Mouse (Mus musculus): ENCODE data around the gene Srgn. TPM values are rescaled to one million over a fixed set of nuclear protein-coding genes. Genes with fewer than 3 reads are reported as not detected.

Gene Srgn
- polyA plus RNA-seq, 1 experiment from 2014 or later, result 59.2 TPM

- no peak for DNase-seq (ENCODE audit: low spot score)
- Histone ChIP-seq H3K9ac (ENCODE audit: low read depth, low read length) (no peak overlapping the region), H3K27ac (ENCODE audit: low read depth, low read length) (no peak overlapping the region), H3K27me3 (replicated peaks; ENCODE audit: control insufficient read depth, insufficient read depth, low read length) (no peaks in the 10 kb centered on the region), H3K36me3 (ENCODE audit: control insufficient read depth, insufficient read depth, low read length) (no peaks in the 10 kb centered on the region), H3K9me3 (ENCODE audit: control insufficient read depth, low read length) (no peaks in the 10 kb centered on the region), H3K4me3 (ENCODE audit: low read depth, low read length) (no peak overlapping the region), H3K4me2 (no peak overlapping the region), H3K4me1 (replicated peaks; ENCODE audit: control insufficient read depth, insufficient read depth, low read length) (peaks cover 3% of the 10 kb centered on the region; the same call in 1 of the 2 replicates)
- ATAC-seq (replicated peaks; ENCODE audit: low FRiP score), result no peak
- WGBS, result 75% methylated on average over 7 of the region's 7 CpGs
These were observed 23.6 kb upstream of the Srgn start for GRCm38 (mm10) chr10:62550787-62551300.

GRCm38 (mm10) chr10:62549523-62550166 is 22.4 kb upstream of the Srgn start:
- Histone ChIP-seq H3K27me3 (replicated peaks; ENCODE audit: control insufficient read depth, insufficient read depth, low read length) (no peaks in the 10 kb centered on the region), H3K9ac (ENCODE audit: low read depth, low read length) (no peak overlapping the region), H3K36me3 (ENCODE audit: control insufficient read depth, insufficient read depth, low read length) (no peaks in the 10 kb centered on the region), H3K4me1 (replicated peaks; ENCODE audit: control insufficient read depth, insufficient read depth, low read length) (peaks cover 3% of the 10 kb centered on the region; the same call in 1 of the 2 replicates), H3K4me2 (no peak overlapping the region), H3K27ac (ENCODE audit: low read depth, low read length) (no peak overlapping the region), H3K9me3 (ENCODE audit: control insufficient read depth, low read length) (no peaks in the 10 kb centered on the region), H3K4me3 (ENCODE audit: low read depth, low read length) (no peak overlapping the region)
- WGBS, result 21% methylated on average over 14 of the region's 16 CpGs
- DNase-seq (ENCODE audit: low spot score), result no peak
- peak; percentile 71 for ATAC-seq (replicated peaks; ENCODE audit: low FRiP score)

GRCm38 (mm10) chr10:62546441-62546840 is 19.2 kb upstream of the Srgn start:
- DNase-seq (ENCODE audit: low spot score) (no peak), ATAC-seq (replicated peaks; ENCODE audit: low FRiP score) (no peak)
- Histone ChIP-seq H3K27ac (ENCODE audit: low read depth, low read length) (no peak overlapping the region), H3K9ac (ENCODE audit: low read depth, low read length) (no peak overlapping the region), H3K4me1 (replicated peaks; ENCODE audit: control insufficient read depth, insufficient read depth, low read length) (0 out of 2 replicates have a peak, but pooled peaks cover 3% of the 10 kb centered on the region), H3K27me3 (replicated peaks; ENCODE audit: control insufficient read depth, insufficient read depth, low read length) (no peaks in the 10 kb centered on the region), H3K4me2 (no peak overlapping the region), H3K9me3 (ENCODE audit: control insufficient read depth, low read length) (no peaks in the 10 kb centered on the region), H3K4me3 (ENCODE audit: low read depth, low read length) (no peak overlapping the region), H3K36me3 (ENCODE audit: control insufficient read depth, insufficient read depth, low read length) (no peaks in the 10 kb centered on the region)
- 75% methylated on average over 10 of the region's 10 CpGs for WGBS

GRCm38 (mm10) chr10:62545759-62546158 is 18.5 kb upstream of the Srgn start:
- Histone ChIP-seq H3K4me3 (ENCODE audit: low read depth, low read length) (no peak overlapping the region), H3K27ac (ENCODE audit: low read depth, low read length) (no peak overlapping the region), H3K4me2 (no peak overlapping the region), H3K36me3 (ENCODE audit: control insufficient read depth, insufficient read depth, low read length) (no peaks in the 10 kb centered on the region), H3K9ac (ENCODE audit: low read depth, low read length) (no peak overlapping the region), H3K27me3 (replicated peaks; ENCODE audit: control insufficient read depth, insufficient read depth, low read length) (no peaks in the 10 kb centered on the region), H3K4me1 (replicated peaks; ENCODE audit: control insufficient read depth, insufficient read depth, low read length) (peaks cover 8% of the 10 kb centered on the region), H3K9me3 (ENCODE audit: control insufficient read depth, low read length) (no peaks in the 10 kb centered on the region)
- DNase-seq (ENCODE audit: low spot score) (no peak), ATAC-seq (replicated peaks; ENCODE audit: low FRiP score) (no peak)

DNA sequence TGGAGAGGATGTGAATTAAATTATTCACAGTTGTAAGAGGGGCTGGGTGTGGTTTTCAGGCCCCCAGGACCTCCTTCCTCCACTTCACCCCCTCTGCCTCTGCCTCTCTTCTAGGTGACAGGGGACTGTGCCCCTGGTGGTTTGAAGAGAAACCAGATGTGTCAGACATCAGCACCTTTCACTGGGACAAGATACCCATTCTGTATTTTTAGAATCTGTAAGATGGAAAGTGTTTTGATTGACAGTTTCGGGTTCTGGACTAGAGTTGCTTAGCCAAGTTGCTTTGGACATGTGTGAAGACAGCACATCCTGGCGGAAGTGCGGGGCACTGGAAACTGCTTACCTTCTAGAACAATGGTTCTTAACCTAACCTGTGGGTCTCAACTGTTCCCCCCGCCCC is 17.1 kb upstream of the Srgn start:
- Histone ChIP-seq H3K27ac (ENCODE audit: low read depth, low read length) (no peak overlapping the region), H3K4me2 (no peak overlapping the region), H3K9ac (ENCODE audit: low read depth, low read length) (no peak overlapping the region), H3K27me3 (replicated peaks; ENCODE audit: control insufficient read depth, insufficient read depth, low read length) (no peaks in the 10 kb centered on the region), H3K4me3 (ENCODE audit: low read depth, low read length) (no peak overlapping the region), H3K9me3 (ENCODE audit: control insufficient read depth, low read length) (no peaks in the 10 kb centered on the region), H3K36me3 (ENCODE audit: control insufficient read depth, insufficient read depth, low read length) (no peaks in the 10 kb centered on the region), H3K4me1 (replicated peaks; ENCODE audit: control insufficient read depth, insufficient read depth, low read length) (peaks cover 14% of the 10 kb centered on the region)
- no peak for ATAC-seq (replicated peaks; ENCODE audit: low FRiP score)
- DNase-seq (ENCODE audit: low spot score), result no peak
- 83% methylated on average over 4 of the region's 4 CpGs for WGBS

GRCm38 (mm10) chr10:62543399-62543808 is 16.2 kb upstream of the Srgn start:
- ATAC-seq (replicated peaks; ENCODE audit: low FRiP score) (0 out of 2 replicates have a peak, but pooled peaks have one; percentile 14), DNase-seq (ENCODE audit: low spot score) (no peak)
- Histone ChIP-seq H3K4me3 (ENCODE audit: low read depth, low read length) (no peak overlapping the region), H3K9me3 (ENCODE audit: control insufficient read depth, low read length) (no peaks in the 10 kb centered on the region), H3K36me3 (ENCODE audit: control insufficient read depth, insufficient read depth, low read length) (no peaks in the 10 kb centered on the region), H3K4me1 (replicated peaks; ENCODE audit: control insufficient read depth, insufficient read depth, low read length) (peaks cover 14% of the 10 kb centered on the region), H3K27me3 (replicated peaks; ENCODE audit: control insufficient read depth, insufficient read depth, low read length) (no peaks in the 10 kb centered on the region), H3K4me2 (peak overlapping the region; percentile 19; the same call in 1 of the 2 replicates), H3K9ac (ENCODE audit: low read depth, low read length) (no peak overlapping the region), H3K27ac (ENCODE audit: low read depth, low read length) (peak overlapping the region; percentile 16; the same call in 1 of the 2 replicates)
- 47% methylated on average over 12 of the region's 12 CpGs for WGBS

- DNase-seq (ENCODE audit: low spot score), result no peak
- Histone ChIP-seq H3K4me2 (peak overlapping the region; percentile 19; the same call in 1 of the 2 replicates), H3K4me3 (ENCODE audit: low read depth, low read length) (no peak overlapping the region), H3K4me1 (replicated peaks; ENCODE audit: control insufficient read depth, insufficient read depth, low read length) (peaks cover 14% of the 10 kb centered on the region), H3K27ac (ENCODE audit: low read depth, low read length) (peak overlapping the region; percentile 16; the same call in 1 of the 2 replicates), H3K27me3 (replicated peaks; ENCODE audit: control insufficient read depth, insufficient read depth, low read length) (no peaks in the 10 kb centered on the region), H3K9ac (ENCODE audit: low read depth, low read length) (no peak overlapping the region), H3K36me3 (ENCODE audit: control insufficient read depth, insufficient read depth, low read length) (no peaks in the 10 kb centered on the region), H3K9me3 (ENCODE audit: control insufficient read depth, low read length) (no peaks in the 10 kb centered on the region)
- WGBS, result 73% methylated on average over 8 of the region's 8 CpGs
- ATAC-seq (replicated peaks; ENCODE audit: low FRiP score), result no peak
These were observed 15.7 kb upstream of the Srgn start for GRCm38 (mm10) chr10:62542928-62543327.

DNA sequence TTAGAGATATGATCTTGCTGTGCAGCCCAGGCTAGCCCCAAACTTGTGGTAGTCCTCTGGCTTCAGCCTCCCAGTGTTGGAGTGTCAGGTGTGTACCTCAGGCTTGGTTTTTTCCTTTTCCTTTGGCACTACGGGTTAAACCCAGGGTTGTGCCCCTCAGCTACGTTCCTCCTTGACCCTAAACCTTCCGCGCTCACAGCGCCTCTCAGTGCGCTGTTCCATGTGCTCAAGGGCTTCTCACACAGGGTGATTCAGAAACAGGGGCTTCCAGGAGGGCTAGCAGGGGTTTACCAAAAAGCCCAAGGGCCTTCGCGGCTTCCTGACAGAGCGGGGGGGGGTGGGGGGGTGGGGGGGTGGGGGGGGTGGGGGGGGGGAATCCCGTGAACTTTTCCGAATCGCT is 15.3 kb upstream of the Srgn start:
- H3K4me3 ChIP-seq (ENCODE audit: low read depth, low read length), result no peak overlapping the region
- WGBS, result 89% methylated on average over 12 of the region's 12 CpGs
- H3K9me3 ChIP-seq (ENCODE audit: control insufficient read depth, low read length), result no peaks in the 10 kb centered on the region
- H3K36me3 ChIP-seq (ENCODE audit: control insufficient read depth, insufficient read depth, low read length), result no peaks in the 10 kb centered on the region
- H3K4me1 ChIP-seq (replicated peaks; ENCODE audit: control insufficient read depth, insufficient read depth, low read length), result peaks cover 14% of the 10 kb centered on the region
- H3K27ac ChIP-seq (ENCODE audit: low read depth, low read length), result no peak overlapping the region
- ATAC-seq (replicated peaks; ENCODE audit: low FRiP score) (no peak), DNase-seq (ENCODE audit: low spot score) (no peak)
- no peak overlapping the region for H3K9ac ChIP-seq (ENCODE audit: low read depth, low read length)
- no peak overlapping the region for H3K4me2 ChIP-seq
- no peaks in the 10 kb centered on the region for H3K27me3 ChIP-seq (replicated peaks; ENCODE audit: control insufficient read depth, insufficient read depth, low read length)

GRCm38 (mm10) chr10:62541499-62541898 is 14.2 kb upstream of the Srgn start:
- Histone ChIP-seq H3K4me1 (replicated peaks; ENCODE audit: control insufficient read depth, insufficient read depth, low read length) (peaks cover 14% of the 10 kb centered on the region), H3K9me3 (ENCODE audit: control insufficient read depth, low read length) (no peaks in the 10 kb centered on the region), H3K27me3 (replicated peaks; ENCODE audit: control insufficient read depth, insufficient read depth, low read length) (no peaks in the 10 kb centered on the region), H3K27ac (ENCODE audit: low read depth, low read length) (no peak overlapping the region), H3K4me3 (ENCODE audit: low read depth, low read length) (no peak overlapping the region), H3K36me3 (ENCODE audit: control insufficient read depth, insufficient read depth, low read length) (no peaks in the 10 kb centered on the region), H3K9ac (ENCODE audit: low read depth, low read length) (no peak overlapping the region), H3K4me2 (no peak overlapping the region)
- ATAC-seq (replicated peaks; ENCODE audit: low FRiP score) (no peak), DNase-seq (ENCODE audit: low spot score) (no peak)
- WGBS, result 73% methylated on average over 12 of the region's 12 CpGs

Data from liver, embryonic 11.5 days (tissue).